Mouse (Mus musculus) urinary bladder, postnatal 4 days (tissue): ENCODE results near the gene Slc27a1.
A peak's percentile ranks its signal among the peaks of the same experiment; 100 is the strongest.

Source experiments
- DNase-seq, 2 experiments: peaks; one replicate each; pipeline ENCODE4 v3.0.0; 2021 to 2022; ENCODE audit warnings: low spot score in 2 of 2

Gene Slc27a1

DNA sequence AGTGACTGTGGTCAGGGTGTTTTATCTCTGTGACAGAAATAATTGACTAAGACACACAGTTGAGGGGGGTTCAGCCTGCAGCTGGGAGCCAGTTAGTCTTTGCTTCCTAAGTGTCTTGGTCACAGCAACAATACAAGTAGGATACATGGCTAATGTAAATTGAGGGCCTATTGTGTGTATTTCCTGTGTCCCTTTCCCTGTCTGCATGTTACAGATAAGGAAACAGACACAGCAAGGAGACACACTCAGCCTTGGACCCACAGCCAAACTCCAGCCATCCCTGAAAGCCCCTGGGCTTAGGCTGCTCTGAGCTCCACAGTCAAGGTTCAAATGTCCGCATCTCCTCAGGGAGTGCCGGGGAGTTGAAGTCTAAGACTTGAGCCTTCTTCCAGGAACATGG lies 14.0 kb upstream of the Slc27a1 start:
- DNase-seq, result no peak

GRCm38 (mm10) chr8:71558071-71558957 lies 10.4 kb upstream of the Slc27a1 start, which contains the start of gene Tmem221:
TSS of gene Tmem221 (minus strand) at chr8:71558871.
- no peak for DNase-seq

DNA sequence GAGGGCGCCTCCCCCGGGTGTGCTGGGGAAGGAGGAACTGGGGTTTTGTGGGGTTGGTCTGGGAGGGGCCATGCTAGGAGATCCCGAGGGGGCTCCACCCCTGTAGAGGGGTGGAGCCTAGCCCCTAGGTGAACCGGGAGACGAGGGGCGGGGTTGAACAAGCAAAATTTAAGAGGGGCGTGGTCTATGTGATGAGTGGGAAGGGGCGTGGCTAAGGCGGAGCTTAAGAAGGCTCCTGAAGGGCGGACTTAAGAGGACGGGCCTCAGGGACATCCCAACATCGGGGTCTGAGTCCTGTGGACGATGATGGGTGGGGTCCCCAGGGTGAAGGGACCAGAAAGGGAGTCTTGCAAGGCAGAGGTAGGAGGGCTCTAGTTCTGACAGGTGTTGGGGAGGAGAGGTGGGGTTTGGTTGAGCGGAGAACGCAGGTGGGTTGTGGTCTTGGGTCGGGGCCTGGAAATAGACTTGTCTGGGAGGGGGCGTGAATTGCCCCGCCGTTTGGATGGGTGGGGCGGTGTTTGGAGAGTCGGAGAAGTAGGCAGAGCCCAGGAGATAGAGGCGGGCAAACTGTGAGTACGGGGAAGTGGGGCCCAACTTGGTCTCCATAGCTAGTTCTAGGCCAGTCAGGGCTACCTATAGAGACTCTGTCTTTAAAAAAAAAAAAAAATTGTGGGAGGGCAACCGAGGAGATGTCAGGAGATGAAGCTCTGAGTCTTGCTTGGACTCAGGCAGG lies 9.6 kb upstream of the Slc27a1 start:
- DNase-seq, result peak; percentile 55 to 78

DNA sequence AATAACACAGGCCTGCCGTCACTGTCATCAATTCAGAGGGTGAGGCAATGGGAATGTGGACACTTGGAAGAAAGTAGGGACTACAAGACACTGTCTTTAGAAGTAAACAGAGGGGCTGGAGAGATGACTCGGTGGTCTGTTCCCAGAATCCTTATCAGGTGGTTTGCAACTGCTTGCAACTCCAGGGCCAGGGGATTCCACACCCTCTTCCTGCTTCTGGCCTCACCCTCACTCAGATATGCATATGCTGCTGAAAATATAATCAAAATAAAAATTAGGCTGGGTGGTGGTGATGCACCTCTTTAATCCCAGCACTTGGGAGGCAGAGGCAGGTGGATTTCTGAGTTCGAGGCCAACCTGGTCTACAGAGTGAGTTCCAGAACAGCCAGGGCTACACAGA lies 8.6 kb upstream of the Slc27a1 start:
- no peak for DNase-seq

GRCm38 (mm10) chr8:71560765-71561164 lies 7.9 kb upstream of the Slc27a1 start:
- DNase-seq, result no peak

GRCm38 (mm10) chr8:71561401-71561800 lies 7.3 kb upstream of the Slc27a1 start:
- no peak for DNase-seq

DNA sequence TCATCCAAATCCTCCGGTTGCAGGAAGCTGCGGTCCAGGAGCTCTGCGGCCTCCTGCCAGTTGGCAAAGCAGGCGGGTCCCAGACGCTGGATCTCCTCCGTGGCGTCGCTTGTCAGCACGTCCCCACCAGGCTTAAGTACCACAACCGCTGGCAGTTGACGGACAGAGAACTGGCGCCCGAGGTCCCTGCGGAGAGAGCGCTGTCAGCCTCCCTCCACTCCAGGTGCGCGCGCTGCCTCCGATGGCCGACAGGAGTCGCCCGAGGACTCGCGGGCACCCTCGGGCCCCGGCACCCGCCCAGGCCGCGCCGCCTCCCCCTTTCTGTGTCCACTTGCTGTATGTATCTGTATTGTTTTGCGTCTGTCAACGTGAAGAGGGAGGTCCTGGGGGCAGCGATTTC lies 5.9 kb upstream of the Slc27a1 start:
- peak; percentile 77 to 85 for DNase-seq

GRCm38 (mm10) chr8:71563992-71564391 lies 4.7 kb upstream of the Slc27a1 start:
- DNase-seq, result no peak

- DNase-seq, result no peak
Measured at GRCm38 (mm10) chr8:71566501-71566900, 2.2 kb upstream of the Slc27a1 start, which contains the start of gene Nxnl1. TSS of gene Nxnl1 (minus strand) at chr8:71566601.

- DNase-seq, result no peak
Measured at GRCm38 (mm10) chr8:71567587-71567986, 1.1 kb upstream of the Slc27a1 start.

DNA sequence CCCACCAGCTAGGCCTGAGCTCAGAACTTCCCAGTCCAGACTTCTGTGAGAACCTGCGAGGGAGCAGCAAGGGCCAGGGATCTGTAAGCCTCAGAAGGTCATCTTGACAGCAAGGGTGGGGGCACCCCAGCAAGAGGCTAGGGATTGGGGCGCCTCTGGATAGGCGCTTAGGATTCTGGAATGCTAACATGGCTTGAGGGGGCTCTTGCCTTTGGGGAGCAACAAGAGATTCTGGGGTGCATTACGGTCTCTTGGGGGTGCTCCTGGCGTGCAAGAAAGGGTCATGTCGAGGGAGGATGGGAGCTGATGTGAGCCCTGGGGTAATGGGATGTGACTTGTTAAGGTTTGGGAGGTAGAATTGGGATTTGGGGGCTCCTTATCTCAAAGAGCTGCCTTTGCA lies 259 bp downstream of the Slc27a1 start:
- DNase-seq, result no peak

- DNase-seq, result peak; percentile 83 to 86
Measured at GRCm38 (mm10) chr8:71569366-71570290, 946 bp downstream of the Slc27a1 start.

DNA sequence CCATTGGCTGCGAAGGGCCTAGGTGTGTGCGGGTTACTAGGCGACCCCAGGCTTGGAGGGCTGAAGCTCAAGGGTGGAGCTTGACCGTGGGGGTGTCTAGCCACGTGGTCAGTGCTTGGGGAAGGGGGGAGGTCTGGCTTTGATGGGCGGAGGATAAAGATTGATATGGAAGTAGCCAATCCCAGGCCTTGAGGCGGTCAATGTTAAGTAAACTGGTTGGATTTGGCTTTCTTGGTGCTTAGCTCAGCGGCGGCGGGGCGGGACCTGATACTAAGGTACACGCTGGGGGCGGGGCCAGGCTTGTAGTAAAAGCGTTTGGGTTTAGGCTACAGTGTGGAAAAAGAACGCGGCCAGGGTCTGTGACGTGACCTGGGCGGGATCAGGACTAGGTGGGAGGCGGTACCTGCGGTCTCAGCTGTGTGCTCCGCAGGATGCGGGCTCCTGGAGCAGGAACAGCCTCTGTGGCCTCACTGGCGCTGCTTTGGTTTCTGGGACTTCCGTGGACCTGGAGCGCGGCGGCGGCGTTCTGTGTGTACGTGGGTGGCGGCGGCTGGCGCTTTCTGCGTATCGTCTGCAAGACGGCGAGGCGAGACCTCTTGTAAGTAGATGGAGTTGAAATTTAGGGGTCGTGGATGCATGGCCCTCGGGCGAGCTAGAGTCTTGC lies 1.7 kb downstream of the Slc27a1 start:
- DNase-seq, result peak; percentile 91 to 93

DNA sequence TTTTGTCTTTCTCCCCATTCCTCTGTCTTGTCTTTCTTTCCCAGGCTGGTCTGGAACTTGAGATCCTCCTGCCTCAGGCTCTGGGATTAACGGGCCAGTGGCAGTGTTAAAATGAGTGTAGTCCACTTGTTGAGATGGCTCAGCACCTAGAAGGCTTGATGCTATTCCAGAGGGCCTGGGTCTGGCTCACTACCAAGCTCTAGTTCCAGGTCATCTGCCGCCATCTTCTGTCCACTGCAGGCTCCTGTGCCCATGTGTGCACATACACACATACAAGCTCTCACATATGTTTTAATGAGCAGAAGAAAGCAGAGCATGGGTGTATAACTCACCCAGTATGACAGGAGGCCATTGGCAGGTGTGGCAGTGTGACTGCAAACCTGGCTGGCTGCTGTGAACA lies 3.4 kb downstream of the Slc27a1 start:
- DNase-seq, result no peak

- peak in 1 of 2 experiments; percentile 67 for DNase-seq
Measured at GRCm38 (mm10) chr8:71572847-71573633, 4.4 kb downstream of the Slc27a1 start.

DNA sequence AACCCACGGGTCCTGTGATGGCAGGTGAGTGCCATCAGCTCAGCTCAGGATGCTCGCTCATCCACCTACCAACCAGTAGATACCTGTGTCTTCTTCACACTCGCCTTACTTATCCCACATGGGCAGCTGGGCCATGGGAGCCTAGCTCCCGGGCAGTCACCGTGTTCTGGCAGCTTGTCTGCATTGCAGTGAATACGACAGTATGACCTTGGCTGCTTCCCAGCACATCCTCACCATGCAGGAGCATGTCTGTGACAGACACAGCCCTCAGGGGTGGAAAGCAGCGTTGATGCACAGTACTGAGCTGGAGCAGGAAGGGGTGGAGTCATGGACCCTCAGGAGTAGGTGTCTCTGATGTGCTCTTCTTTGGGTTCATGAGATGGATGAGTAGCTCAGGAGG lies 5.7 kb downstream of the Slc27a1 start:
- DNase-seq, result no peak

GRCm38 (mm10) chr8:71575020-71575419 lies 6.3 kb downstream of the Slc27a1 start:
- no peak for DNase-seq

- no peak for DNase-seq
Measured at GRCm38 (mm10) chr8:71577856-71578387, 9.2 kb downstream of the Slc27a1 start.

DNA sequence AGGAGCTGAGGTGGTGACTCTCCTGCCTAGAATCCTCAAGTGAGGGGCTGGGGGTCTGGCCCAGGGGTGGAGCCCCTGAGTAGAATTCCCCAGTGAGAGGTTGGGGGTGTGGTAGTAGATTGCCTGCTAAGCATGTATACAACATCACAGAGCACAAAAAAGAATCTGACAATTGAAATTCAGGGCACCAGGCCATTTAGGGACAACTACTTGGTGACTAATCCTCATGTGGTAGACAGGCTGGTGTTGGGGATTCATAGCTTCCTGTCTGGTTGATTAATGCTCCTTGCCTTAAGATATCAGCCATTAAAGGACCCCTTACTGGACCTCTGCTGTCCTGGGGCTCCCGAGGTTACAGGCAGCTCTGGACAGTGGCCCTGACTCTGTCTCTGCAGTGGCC lies 10.3 kb downstream of the Slc27a1 start:
- no peak for DNase-seq

GRCm38 (mm10) chr8:71579476-71579875 lies 10.8 kb downstream of the Slc27a1 start:
- DNase-seq, result no peak
